Mouse (Mus musculus): ENCODE measurements around the gene Eci3.
"Not testable (repeated sequence)": the region's sequence is repeated elsewhere in the genome, so short reads cannot be mapped to it uniquely, and the experiment has no call there.

Gene Eci3

GRCm38 (mm10) chr13:34963511-34964397 lies at the start of gene Eci3:
Eci3 (minus strand) TSS chr13:34963810.
- DNase-seq (ENCODE audit: low read depth) = no peak

DNA sequence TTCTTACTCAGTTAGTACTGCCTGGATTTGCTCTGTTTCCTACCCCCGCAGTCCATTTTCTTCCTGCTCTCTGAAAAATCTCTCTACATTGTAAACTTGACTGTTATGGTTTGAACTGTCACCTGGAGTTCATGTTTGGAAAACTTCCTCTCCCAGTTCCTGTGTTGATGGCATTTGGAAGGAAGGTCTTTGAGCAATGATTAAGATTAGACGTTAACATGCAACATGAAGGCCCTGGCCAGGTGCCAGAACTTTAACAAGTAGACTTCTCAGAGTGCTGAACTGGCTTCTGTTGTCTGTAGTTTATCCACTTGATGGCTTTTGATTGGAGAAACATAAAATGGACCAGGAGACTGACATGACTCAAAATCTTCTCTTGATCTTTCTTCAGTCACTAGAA lies 32.3 kb upstream of the Eci3 start:
- peak; percentile 14 for DNase-seq (ENCODE audit: low read depth)

DNA sequence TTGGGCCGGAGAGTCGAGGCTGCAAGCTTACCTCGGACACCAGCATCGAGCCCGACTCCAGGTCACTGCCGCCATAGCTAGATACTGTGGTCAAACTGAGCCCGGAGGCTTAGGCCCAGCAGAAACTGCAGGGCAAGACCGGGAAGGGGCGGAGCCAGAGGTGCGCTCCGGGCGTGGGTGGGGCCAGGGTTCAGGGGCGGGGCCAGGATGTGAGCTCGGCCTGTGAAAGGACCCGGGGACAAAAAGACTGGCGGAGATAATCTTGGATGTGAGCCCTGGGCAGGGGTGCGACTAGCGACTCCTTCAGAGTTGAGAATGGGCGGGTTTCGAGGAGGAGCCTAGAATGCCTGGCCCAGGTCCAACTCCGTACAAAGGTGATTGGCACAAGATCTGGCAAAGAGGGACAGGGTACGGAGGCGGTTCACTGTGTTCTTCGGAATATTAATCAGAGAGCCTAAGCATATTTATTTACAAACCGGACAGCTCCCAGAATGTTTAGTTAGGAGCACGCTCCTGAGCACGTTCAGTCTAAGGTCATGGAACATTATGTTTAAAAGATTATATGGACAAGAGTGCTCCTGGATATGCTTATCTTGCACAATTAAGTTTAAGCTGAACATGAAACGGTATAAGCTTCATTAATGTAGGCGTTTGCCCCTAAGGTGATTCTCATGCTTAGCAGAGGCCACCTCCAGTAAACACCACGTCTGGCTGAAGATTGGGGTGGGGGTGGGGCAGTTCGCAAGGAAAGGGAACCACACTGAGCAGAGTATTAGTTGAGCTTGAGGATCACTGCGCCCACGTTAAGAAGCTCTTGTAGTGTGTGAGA lies 30.6 kb upstream of the Eci3 start:
- peak; percentile 99 for DNase-seq (ENCODE audit: low read depth)

DNA sequence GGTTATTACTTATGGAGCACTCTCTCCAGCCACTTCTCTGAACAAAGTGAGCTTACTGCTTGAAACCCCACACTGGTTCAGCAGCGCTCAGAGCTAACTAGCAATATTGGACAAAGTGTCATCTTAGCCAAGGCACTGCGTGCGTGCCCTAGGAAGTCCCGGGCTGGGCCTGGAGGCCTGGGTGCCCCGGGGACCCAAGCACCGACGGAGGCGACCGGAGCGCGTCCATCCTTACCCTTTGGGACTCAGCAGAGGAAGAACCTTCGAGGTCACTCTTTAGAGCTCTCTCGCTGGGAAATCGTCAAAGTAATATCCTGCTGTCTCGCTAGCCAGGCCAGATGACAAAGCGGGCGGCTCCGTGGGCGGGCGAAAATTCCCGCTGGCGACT lies 30.0 kb upstream of the Eci3 start:
- DNase-seq (ENCODE audit: low read depth) = no peak

DNA sequence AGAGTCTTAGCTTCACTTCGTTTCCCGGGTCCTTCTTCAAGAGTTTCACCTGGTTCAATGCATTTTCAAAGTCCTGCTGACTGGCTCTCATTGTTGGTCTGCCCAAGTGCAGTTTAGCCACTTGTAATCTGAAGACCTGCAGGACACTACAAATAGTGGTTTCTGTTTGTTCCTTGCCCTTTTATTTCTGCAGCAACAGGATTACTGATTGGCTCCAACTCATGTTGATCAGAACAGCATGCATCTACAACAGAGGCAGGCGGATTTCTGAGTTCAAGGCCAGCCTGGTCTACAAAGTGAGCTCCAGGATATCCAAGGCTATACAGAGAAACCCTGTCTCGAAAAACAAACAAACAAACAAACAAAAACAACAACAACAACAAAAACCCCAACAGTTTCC lies 29.5 kb upstream of the Eci3 start:
- peak; percentile 49 for DNase-seq (ENCODE audit: low read depth)

GRCm38 (mm10) chr13:34991581-34992273 lies 28.1 kb upstream of the Eci3 start:
- no peak for DNase-seq (ENCODE audit: low read depth)

- peak; percentile 27 for DNase-seq (ENCODE audit: low read depth)
These were observed 19.9 kb upstream of the Eci3 start for GRCm38 (mm10) chr13:34983479-34983878.

DNA sequence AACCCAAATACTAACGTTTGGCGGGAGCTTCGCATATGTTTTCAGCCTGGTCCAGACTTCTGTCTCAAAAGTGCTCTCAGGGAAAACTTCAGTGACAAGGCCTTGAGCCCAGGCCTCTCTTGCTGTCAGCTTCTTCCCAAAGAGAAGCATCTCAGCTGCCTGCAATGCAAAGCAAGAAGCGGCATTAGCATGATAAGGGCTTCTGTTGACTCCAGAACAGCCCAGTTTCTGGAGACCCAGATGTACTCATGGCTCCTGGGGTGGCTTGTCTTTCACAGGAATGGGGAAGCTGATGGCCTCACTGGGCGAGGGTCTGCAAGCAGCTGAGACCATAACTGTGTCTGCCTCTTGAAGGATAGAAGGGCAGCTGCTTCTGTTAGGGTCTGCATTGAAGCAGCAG lies 15.0 kb upstream of the Eci3 start:
- DNase-seq (ENCODE audit: low read depth) = not testable (repeated sequence)

DNA sequence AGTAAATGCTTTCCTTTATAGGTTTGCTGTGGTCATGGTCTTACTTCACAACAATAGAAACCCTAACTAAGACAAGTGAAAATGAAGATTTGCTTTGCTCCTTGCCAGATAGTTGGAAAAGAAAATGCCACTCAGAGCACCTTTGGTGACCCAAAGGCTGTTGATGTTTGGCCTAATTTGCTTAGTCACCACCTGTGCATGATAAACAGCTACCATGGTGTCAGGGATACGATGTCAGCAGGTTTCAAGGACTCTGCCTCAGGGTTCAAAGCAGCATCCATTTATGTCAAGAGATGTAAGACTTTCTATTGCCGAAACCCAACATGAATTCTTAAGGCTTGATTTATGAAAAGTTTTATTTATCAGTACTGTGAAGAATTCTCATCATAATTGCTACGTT lies 13.8 kb upstream of the Eci3 start:
- DNase-seq (ENCODE audit: low read depth) = no peak

DNA sequence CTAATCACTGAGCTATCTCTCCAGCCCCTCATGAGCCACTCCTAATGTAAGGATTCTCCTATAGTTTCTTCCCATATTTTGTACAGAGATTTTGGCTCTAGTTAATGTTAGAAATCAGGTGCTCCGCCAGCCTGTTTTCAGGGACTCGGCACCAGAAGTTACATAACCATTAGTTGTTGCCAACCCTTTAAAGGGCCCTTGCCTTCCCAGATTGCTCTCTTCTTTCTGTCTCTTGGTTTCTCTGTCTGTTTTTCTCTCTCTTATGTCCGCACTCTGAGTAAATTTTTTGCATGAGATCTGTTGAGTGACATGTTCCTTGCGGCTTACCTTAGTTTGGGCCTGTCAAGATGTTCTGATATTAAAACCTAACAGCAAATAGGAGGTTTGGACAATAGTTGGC lies 12.5 kb upstream of the Eci3 start:
- DNase-seq (ENCODE audit: low read depth) = no peak

GRCm38 (mm10) chr13:34973770-34974169 lies 10.2 kb upstream of the Eci3 start:
- peak; percentile 75 for DNase-seq (ENCODE audit: low read depth)

GRCm38 (mm10) chr13:34973149-34973548 lies 9.5 kb upstream of the Eci3 start:
- peak; percentile 76 for DNase-seq (ENCODE audit: low read depth)

GRCm38 (mm10) chr13:34972456-34972855 lies 8.8 kb upstream of the Eci3 start:
- DNase-seq (ENCODE audit: low read depth) = not testable (repeated sequence)

- DNase-seq (ENCODE audit: low read depth) = not testable (repeated sequence)
These were observed 2.0 kb upstream of the Eci3 start for GRCm38 (mm10) chr13:34965647-34966046.

- DNase-seq (ENCODE audit: low read depth) = no peak
These were observed 1.3 kb upstream of the Eci3 start for GRCm38 (mm10) chr13:34964866-34965265.

DNA sequence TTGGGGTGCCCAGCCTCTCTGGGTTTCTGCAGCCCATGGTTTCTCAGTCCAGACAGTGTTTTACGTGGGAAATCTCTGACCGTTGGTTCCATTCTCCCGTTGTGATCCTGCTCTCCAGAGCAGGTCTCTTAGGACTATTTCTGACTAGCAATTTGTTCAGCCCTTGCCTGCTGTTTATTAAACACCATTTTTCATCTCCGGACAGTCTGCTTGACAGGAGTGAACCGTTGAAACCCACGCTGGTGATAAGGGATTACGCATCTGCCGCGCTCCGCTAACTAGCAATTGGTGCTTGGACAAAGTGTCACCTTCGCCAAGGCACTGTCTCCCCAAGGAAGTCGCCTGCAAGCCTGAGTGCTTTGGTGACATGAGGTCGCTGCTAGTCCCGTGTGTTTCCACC lies 809 bp upstream of the Eci3 start:
- DNase-seq (ENCODE audit: low read depth) = no peak

GRCm38 (mm10) chr13:34960996-34961770 lies 2.4 kb downstream of the Eci3 start:
- no peak for DNase-seq (ENCODE audit: low read depth)

DNA sequence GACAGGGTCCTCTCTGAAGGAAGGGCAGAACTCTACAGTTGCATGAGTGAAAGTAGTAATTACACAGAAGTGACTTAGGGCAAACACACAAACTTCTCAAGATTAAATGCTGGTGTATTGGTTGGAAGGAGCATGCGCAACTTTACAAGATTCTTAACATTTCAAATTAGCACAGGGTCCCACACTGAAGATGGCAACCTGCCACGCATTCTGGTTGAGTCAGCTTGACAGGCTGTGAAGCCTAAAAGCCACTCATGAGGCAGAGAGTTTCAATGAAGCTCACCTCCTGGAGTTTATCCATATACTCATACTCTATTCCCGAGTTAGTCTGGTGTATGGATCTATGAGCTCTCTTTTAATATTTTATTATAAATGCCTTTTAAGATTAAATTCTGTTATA lies 5.5 kb downstream of the Eci3 start:
- not testable (repeated sequence) for DNase-seq (ENCODE audit: low read depth)

DNA sequence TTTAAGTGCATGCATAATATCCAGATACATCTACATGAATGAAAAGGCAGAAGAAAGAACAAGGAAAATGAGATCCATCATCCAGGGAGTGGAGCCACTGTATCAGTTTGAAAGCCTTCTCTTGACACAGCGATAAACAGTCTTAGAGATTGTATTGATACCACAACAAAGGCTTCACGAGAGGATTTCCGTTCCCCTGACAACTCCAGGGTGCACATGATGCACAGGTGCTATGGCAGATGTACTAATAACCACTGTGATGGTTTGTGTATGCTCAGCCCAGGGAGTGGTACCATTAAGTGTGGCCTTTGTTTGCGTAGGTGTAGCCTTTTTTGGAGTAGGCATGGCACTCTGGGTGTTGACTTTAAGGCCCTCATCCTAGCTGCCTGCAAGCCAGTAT lies 6.7 kb downstream of the Eci3 start:
- no peak for DNase-seq (ENCODE audit: low read depth)

DNA sequence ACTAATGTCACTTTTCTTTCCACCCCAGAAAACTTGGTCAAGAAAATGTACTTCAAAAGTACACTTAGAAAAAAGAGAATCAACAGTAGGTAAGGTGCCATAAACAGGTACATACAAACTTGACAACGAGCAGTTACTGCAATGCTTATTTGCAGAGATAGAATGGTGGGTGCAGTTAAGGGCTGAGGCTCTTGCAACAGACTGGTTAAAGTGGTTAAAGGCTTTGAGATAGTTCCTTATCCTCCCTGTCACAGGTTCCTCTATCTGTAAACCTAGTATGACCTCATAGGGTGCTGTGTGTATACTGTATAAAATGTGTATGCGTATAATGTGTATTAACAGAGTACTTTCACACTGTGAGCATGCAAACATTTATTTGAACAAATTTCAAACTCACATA lies 12.2 kb downstream of the Eci3 start:
- DNase-seq (ENCODE audit: low read depth) = peak; percentile 29

GRCm38 (mm10) chr13:34942370-34942769 lies 21.2 kb downstream of the Eci3 start:
- no peak for DNase-seq (ENCODE audit: low read depth)

All from 416B (cell line).